Mouse (Mus musculus) gastrocnemius, postnatal 14 days (tissue): ENCODE measurements around the gene Arhgef28. TPM values are rescaled to one million over a fixed set of nuclear protein-coding genes. Genes with fewer than 3 reads are reported as not detected.

Experiments
- DNase-seq: peaks from one replicate; pipeline ENCODE4 v3.0.0; 2021; ENCODE audit warnings: mixed read lengths
- intact Hi-C: fragments of 180-260 bp; cut with DNase I; formaldehyde crosslinking; loops from one replicate; pipeline ENCODE4 v1.15.1; 2025; ENCODE audit warnings: low total_unique reads
- total RNA-seq, 2 experiments: library from RNA; stranded (reverse); gene quantifications; 2 replicates each; pipeline ENCODE4 v1.2.3; 2021

Gene Arhgef28
- total RNA-seq, 2 experiments from 2014 or later: 3.8 to 4.6 TPM

DNA sequence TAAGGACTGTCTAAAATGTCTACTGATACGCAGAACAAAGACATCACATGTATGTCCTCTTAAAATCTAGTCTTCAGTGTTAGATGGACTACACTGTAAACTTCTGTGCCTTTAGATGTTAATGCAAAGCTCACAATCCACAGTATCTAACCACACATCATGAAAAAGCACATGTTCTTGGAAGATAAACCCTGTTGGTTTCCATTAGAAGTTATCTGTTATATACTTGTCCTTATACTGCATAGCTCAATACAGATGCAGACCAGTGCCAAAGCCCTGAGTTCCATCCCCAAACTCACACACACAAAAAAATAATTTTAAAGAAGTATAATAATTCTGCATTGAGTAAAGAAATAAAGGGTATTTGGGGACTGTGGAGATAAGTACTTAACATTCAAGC is 18.3 kb downstream of the Arhgef28 start:
- intact Hi-C loops: no loop called here
- DNase-seq: no peak

DNA sequence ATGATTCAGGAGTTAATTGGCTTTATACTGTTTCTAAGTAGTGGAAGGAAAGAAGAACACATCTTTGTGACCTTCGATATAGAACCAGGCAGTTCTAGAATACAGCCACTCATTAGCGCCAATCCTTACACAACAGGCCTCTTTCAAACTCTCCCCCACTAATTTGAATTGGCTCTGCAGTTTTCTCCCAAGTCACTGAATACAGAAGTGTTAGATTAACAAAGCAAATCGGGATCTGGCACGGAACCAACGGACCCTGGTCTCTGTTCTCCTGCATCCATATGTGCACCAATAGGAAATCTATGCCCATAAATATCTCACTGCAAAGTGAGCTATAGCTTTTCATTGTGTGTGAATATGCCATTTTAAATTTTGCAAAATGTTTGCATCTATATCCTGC is 20.1 kb downstream of the Arhgef28 start:
- intact Hi-C loops: no loop called here
- DNase-seq: no peak

DNA sequence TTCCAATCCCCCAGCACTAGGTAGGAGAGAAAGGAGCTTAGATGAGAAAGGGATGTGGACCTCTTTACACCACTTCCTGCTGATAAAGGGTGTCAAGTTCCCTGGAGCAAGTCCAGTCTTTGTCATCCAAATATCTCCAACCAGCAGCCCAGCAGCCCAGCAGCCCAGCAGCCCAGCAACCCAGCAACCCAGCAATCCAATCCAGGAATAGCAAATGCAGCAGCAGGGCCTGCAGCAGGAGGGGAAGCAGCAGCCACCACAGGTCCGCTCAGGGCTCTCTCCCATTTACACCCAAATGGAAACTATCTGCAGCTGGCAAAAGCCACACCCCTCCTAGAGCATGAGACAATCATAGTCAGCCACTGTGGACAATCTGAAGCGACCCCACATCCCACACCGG is 21.6 kb downstream of the Arhgef28 start:
- intact Hi-C loops: no loop called here
- DNase-seq: no peak

DNA sequence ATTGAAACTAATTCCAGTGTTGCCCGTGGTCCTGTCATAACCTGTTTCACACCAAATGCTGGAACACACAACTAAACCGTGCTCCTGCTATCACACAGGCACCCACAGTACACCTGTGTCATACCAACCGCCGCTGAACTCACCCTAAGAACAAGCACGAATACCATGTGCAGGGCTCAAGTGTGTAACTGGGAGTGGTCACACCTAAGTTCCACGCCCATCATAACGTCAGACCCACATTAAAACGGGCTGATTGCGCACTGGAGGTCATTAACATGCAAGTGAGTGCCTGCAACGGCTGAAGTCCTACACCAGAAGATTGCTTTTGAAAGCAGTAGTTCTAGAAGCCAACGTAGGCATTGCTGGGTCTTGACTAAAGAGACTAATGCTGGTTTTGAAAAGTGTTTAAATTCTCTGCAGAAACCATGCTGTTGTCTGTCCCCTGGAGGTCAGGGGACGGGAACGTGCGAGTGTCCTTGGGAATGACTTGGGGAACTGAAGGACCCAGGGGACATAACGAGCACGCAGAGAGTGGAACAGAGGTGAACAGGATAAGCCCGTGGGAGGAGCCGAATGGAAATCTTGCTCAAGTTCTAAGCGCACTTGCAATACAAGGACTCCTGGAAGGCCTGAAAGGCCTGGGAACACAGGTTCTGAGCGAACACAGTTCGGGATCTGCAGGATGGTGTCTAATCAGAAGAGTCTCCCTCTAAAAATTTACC is 22.9 kb downstream of the Arhgef28 start:
- intact Hi-C loops: no loop called here
- no peak for DNase-seq

DNA sequence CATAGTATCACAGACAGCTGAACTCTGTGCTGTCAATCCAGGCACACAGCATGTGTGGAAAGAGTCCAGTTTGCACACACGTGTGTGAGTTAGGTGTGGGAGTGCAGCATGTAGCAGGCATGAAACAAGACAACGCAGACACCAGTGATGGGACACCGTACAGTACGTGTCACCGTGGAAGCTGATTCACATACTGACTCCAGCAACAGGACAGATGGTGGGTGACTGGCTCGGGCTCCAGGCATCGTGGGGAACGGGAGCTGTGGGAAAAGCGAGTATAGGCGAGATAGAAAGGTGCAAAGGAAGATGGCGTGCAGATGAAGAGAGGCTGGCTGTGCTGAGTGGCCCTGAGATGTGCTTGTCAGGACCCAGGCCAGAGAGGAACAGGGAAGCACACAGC is 23.9 kb downstream of the Arhgef28 start:
- intact Hi-C loops: no loop called here
- DNase-seq: no peak

DNA sequence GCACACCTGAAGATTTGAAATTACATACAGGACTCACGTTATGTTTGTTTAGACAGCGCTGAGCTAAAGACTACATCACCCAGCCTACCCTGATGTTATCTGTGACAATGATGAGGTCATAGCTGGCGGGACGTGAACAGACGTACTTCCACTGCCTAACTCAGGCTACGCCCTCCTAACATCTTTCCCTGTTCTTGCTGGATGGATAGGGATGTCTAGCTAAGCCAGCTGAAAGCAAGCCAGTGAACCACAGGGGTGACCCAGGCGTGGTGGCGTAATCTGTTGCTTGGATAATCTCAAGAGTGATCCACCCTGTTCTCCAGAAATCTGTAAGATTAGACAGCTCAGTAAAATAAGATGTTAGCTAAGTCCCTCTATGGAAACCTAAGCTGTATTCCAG is 25.6 kb downstream of the Arhgef28 start:
- intact Hi-C loops: no loop called here
- peak; percentile 16 for DNase-seq

DNA sequence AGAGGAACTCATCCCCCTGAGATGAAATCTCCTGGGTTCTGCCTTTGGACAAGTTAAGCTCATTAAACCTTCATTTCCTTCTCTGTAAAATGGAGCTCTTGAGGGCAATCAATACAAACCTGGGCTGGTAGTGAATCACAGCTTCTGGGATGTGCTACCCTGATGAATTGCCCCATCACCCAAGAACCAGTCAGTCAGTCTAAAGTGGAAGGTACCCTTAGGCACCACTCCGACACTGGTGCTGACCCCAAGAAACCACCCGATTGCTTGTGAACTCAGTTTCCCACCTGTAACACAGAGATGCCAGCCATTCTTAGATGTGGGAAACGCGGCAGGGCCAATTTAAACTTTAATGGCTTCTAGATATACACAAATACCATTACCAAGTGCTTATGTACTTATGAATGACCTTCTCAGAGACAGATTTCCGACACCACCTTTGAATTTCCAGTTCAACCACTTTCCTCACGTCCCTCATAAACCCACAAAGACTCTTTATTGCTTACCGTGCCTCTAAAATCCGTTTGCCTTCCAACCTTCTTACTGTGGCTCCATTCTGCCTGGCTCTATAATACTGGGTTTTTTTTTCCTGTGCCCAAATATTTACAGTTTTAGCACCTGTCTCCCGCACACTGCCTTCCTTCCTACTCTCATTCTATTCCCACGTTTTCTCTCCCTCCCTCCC is 30.8 kb downstream of the Arhgef28 start:
- no peak for DNase-seq
- intact Hi-C loops: no loop called here

DNA sequence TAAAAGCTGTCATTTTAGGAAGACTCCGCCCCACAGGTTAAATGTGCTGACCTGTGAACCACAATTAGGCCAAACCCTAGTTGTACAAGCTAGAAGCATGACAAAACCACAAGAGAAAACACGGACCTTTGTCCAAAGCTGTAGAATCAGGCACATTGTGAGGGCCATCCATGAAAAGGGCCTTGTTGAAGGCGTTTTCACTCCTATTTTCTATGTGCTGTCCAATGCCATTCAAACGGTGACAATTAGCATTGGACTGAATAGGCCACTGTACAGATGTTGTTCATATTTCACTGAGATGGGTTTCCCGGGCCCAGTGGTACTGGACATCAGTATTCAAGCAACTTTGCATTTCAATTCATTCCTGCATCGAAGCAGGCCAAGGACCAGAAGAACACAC is 33.2 kb downstream of the Arhgef28 start:
- intact Hi-C loops: no loop called here
- DNase-seq: no peak

DNA sequence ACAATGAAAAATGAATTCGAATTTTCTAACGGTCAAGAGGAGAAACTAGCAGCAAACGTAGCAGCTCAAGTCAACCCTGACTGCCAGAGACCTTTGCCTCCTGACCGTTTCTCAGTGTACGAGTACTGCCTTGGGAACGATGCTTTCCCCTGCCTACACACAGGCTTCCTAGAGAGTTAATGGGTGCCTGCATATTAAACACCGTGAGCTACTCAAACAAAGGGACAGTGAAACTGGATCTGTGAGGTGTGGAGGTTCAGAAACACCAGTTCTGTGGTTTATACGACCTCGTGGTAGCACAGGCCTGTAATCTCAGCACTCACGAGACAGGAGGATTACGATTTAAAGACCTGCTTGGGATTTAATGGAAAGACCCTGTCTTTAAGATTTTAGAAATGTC is 33.9 kb downstream of the Arhgef28 start:
- no peak for DNase-seq
- intact Hi-C loops: no loop called here

DNA sequence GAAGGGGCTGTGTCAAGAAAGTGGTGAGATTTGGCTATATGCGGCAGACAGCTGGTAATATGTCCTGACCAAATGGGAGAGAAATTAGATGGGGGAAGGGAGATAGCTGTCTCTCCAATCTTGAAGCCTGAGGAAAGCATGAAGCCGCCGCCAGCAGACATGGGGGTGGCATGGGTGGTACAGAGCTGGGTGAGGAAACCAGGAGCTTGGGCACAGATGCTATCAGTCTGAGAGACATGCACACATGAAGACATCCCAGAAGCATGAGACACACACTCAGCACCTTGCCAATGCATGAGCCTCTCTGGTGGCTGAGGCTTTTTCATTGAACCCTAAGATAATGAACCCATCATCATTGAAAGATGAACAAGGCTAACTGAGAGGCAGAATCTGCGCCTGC is 34.5 kb downstream of the Arhgef28 start:
- intact Hi-C loops: no loop called here
- no peak for DNase-seq

DNA sequence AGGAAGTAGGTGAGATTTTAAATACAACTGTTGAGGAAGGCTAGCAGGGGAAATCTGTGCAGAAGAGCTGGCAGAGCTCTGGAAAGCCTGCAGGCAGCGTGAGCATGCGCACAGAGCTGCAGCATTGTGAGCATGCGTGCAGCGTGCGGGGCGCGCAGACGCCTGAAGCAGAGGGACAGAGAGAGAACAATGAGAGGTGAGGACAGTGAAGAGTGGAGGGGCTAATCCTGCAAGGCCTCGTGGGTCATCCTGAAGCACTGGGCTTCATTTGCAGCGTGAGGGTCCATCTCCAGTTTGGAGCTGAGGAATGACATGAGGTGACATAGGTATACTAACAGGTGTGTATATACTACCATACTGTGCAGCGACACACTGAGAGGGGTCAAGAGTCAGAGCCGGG is 35.0 kb downstream of the Arhgef28 start:
- DNase-seq: no peak
- intact Hi-C loops: no loop called here

DNA sequence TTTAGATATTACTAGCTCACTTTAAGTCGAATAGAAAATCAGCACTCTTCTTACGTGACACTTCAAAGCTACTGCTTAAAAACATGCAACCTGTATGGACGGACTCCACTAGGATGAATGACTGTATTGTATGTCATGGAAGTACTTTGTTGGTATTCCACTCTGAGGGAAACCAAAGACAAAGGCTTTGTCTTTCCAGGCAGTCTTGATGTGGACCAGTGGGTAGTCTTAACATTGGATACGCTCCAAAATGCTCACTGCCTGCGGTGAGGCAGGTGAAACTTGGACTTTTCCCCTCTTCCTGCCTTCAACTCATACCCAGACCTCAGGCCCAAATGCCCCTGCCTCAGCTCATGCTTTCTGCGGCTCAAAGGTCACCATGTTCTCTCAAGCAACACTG is 41.4 kb downstream of the Arhgef28 start:
- intact Hi-C loops: no loop called here
- no peak for DNase-seq

DNA sequence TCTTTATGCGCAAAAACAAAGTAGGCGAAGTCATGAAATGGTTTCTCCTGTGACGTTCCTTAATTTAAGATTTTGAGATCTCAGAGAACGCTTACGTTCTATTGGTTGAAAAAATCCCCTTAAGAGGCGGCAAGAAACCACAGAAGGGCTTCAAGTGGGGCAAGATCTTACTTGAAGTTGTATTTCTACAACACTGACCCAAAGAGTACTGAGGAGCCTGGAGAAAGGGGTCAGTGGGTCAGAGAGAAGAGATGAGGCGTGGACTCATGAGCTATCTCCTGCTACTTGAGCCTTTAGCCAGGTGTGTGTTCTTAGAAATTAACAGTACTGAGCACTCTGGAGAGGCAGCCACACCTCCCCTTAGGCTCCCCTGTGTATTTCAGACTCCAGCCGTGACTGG is 44.7 kb downstream of the Arhgef28 start:
- intact Hi-C loops: no loop called here
- no peak for DNase-seq

DNA sequence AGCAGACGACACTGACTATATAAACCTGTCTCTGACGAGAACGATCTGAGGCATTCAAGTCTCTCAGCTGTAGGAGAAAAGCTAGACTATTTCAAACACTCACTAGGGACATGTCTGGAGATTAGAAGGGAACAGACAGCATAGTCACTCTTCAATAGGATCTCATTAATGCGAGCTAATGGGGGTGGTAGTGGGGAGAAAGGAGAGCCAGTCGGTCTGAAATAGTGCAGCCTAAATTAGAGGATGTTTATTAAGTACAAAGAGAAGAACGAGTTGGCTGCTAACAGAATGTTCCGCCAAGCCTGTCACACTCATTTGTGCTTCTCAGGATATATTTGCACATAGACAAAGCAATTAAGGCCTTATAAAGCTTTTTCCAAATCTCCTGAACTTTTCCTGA is 49.6 kb downstream of the Arhgef28 start:
- no peak for DNase-seq
- intact Hi-C loops: no loop called here

DNA sequence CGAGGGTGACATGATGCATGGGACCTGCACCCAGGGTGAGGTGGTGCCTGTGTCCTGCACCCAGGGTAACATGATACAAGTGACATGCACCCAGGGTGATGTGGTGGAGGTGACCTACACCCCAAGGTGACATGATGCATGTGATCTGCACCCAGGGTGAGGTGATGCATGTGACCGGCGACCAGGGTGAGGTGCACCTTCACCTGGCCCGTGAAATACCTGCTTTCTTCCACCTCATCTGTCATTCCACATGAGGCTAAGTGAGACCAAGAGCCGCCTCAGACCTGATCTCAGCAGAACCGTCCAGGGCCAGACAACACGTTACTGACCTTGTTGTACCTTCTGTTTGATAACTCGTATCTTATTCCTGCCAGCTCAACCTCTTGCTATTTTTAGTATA is 53.5 kb downstream of the Arhgef28 start:
- no peak for DNase-seq
- intact Hi-C loops: no loop called here

DNA sequence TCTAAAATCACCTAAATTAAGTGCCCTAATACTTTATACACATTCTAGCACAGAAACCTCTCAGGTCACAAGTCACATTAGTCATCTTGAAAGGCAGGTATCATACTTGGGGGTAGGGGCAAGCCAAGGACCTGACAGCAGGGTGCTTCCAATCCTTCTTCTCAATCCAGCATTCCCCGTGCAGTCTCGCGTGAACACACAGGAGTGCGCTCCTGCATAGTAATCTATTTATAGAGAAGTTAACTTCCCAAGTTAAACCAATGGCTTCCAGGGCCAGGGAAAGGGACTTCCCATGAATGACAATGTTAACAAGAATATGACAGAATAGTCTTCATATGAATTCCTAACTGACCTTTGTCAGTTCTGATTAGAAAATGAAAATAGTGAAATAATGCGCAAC is 58.7 kb downstream of the Arhgef28 start:
- intact Hi-C loops: no loop called here

DNA sequence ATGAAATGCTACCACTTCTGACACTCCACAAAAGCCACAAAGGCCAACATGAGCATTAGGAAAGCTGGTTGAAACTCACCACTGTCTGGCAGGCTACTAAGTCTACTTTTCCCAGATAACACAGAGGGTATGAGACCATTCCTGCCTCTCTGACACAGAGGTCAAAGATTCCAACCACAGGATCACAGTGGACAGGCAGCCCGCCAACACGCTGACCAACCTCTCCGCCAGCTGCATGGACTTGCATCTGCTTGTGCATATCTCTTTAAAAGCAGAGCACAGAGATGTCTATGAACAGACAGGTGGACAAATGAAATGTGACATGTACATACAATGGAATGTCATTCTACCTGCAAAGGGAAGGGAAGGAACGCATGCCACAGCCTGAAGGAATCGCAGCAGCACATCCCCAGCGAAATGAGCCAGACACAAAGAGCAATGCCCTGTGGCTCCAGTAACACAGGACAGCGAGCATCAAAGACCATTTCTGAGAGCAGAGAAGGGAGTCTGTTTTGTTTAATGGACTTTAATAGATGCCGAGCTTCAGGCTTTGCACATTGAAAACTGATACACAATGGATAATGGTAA is 59.6 kb downstream of the Arhgef28 start:
- intact Hi-C loops: no loop called here
- no peak for DNase-seq

More for the DNA sequence above, 58.7 kb downstream of the Arhgef28 start:
- DNase-seq: no peak

DNA sequence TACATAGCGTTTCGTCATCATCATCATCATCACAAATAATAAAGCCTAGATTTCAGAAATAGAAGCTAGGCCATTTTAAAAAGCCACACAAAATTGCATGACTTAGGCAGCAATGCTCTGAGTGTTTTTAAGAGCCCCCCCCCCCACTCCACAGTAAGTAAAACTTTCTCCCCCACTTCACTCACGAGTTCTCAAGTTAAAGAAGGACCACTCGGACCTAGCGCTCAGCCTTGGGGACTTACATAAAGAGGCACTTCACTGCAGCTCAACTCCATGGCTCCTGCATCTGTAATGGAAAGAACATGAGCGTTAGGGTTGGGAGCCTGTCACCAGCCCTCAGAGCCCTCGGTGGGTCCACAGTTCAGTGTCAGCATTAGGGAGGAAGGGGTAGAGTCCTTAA is 60.9 kb downstream of the Arhgef28 start:
- no peak for DNase-seq
- intact Hi-C loops: no loop called here

DNA sequence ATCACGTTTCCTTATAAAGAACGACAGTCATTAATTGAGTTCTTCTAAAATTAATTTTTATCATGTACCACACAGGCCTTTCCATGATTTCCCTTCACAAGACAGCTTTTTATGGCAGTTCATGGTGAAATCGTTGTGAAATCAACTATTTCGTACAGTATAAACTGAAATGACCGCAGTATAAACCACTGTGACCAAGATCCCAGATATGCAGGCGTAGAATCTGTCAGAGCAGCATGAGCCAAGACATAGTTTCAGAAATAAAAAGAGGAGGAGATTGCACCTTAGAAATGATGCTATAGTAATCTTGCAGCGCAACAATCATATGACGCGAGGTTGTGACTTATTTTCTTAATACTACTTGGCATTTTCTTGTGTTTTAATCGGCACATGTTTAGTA is 63.2 kb downstream of the Arhgef28 start:
- no peak for DNase-seq
- intact Hi-C loops: no loop called here

DNA sequence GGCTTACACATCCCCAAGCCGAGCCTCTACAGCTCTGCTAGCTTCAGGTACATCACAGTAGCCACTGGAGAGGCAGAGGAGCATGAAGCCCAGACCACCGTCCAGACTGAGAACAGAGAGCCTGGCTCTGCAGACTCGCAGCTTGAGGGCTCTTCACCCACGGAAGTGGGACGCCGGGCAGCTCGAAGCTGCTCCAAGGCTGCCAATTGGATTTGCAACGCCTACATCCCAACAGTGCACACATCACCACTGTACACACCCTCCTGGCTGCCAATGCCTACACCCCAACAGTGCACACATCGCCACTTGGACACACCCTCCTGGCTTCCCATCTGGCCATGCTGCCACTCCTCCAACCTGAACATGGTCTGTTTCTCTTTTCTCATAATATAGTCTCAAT is 65.6 kb downstream of the Arhgef28 start:
- no peak for DNase-seq

DNA sequence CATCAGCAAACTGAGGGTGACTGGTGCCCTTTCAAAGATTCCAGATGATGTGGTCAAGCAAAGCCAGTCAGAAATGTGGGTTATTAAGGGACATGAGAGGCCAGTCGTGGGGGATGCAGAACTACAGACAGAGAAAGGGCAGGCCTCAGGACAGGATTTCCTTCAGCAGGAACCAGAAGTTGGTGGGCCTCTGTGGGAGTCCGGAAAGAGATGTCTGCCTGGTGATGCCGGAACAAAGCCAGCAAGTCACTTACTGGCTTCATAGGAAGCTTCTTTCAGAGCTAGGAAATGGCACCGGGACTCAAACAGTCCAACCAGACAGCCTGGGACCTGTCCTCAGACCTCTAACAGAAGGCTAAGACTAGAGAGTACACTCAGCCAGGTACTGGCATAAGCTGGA is 67.5 kb downstream of the Arhgef28 start:
- intact Hi-C loops: no loop called here
- DNase-seq: no peak

More for the DNA sequence above, 65.6 kb downstream of the Arhgef28 start:
- intact Hi-C loops: no loop called here
